Mouse (Mus musculus): ENCODE data around the gene Coq4. TPM values are rescaled to one million over a fixed set of nuclear protein-coding genes. Genes with fewer than 3 reads are reported as not detected.

Coq4 gene
- total and polyA plus RNA-seq, 3 experiments, result 23.5 to 33.2 TPM; not detected in 1

DNA sequence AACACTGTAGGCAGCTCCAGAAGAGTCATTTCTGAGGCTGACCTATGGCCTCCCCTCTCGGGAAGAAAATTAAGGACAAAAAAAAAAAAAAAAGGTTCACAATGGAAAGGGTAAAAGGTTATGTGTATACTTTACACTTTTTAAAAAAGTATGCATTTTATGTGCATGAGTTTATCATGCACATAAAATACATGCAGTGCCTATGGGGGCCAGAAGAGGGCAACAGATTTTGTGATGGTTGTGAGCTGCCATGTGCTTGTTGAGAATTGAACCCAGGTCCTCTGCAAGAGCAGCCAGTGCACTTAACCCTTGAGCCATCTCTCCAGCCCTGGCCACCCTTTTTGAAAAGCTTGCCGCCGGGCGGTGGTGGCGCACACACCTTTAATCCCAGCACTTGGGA lies 39.4 kb upstream of the Coq4 start:
- Histone ChIP-seq H3K36me3 (ENCODE audit: control insufficient read depth in 1 of 2, insufficient read depth in 2 of 2, low read length in 2 of 2) (no peaks in the 10 kb centered on the region), H3K27me3 (ENCODE audit: control insufficient read depth in 1 of 2, insufficient read depth in 2 of 2, low read length in 2 of 2) (no peaks in the 10 kb centered on the region), H3K79me2 (ENCODE audit: control insufficient read depth, insufficient read depth, low read length, poor library complexity) (no peaks in the 10 kb centered on the region), H3K9me3 (replicated peaks; ENCODE audit: insufficient read depth, low read length) (no peaks in the 10 kb centered on the region), H3K9ac (ENCODE audit: control insufficient read depth, low read depth, low read length, poor library complexity, severe bottlenecking) (no peak overlapping the region), H3K4me3 (ENCODE audit: control insufficient read depth in 1 of 2, insufficient read depth in 1 of 2, low read depth in 2 of 2, low read length in 2 of 2) (no peak overlapping the region), H3K4me1 (ENCODE audit: control insufficient read depth in 1 of 2, insufficient read depth in 2 of 2, low read length in 2 of 2) (no peaks in the 10 kb centered on the region), H3K27ac (ENCODE audit: control insufficient read depth, low read depth, low read length) (no peak overlapping the region)
- DNase-seq (ENCODE audit: low read depth, low spot score), result peak; percentile 61
- no peak for TF ChIP-seq NELFE (IDR thresholded peaks at IDR 0.05; ENCODE audit: low read depth, low read length)
- TF ChIP-seq KAT2A (conservative IDR thresholded peaks at IDR 0.05; ENCODE audit: low read depth, low read length), result no peak
- no peak for TF ChIP-seq CHD1 (IDR thresholded peaks at IDR 0.05; ENCODE audit: low read depth, low read length)
- TF ChIP-seq MXI1 (IDR thresholded peaks at IDR 0.05; ENCODE audit: low read depth, low read length), result no peak
- TF ChIP-seq MYC (IDR thresholded peaks at IDR 0.05; ENCODE audit: low read depth, low read length), result peak; percentile 87
- TF ChIP-seq SIN3A (IDR thresholded peaks at IDR 0.05; ENCODE audit: low read length), result no peak
- TF ChIP-seq GATA1 (IDR thresholded peaks at IDR 0.05; ENCODE audit: low read depth, low read length), result no peak
- TF ChIP-seq POLR2A (IDR thresholded peaks at IDR 0.05; ENCODE audit: control insufficient read depth in 1 of 2, insufficient read depth in 1 of 2, low read depth in 1 of 2, low read length in 2 of 2, poor library complexity in 1 of 2), result no peak
- no peak for TF ChIP-seq JUND (IDR thresholded peaks at IDR 0.05; ENCODE audit: low read depth, low read length)
- no peak for TF ChIP-seq ZKSCAN1 (IDR thresholded peaks at IDR 0.05; ENCODE audit: low read depth, low read length)
- peak; percentile 38 to 55 (median 51) for TF ChIP-seq CTCF (IDR thresholded peaks at IDR 0.05 in 2 of 3, conservative IDR thresholded peaks at IDR 0.05 in 1 of 3; ENCODE audit: control insufficient read depth in 1 of 3, insufficient read depth in 1 of 3, low read depth in 2 of 3, low read length in 3 of 3, poor library complexity in 1 of 3, severe bottlenecking in 1 of 3)
- no peak for TF ChIP-seq ZMIZ1 (IDR thresholded peaks at IDR 0.05; ENCODE audit: low read depth, low read length)
- TF ChIP-seq MAX (IDR thresholded peaks at IDR 0.05; ENCODE audit: low read length), result peak; percentile 49; the same call in 1 of the 2 replicates
- no peak for TF ChIP-seq RCOR1 (IDR thresholded peaks at IDR 0.05; ENCODE audit: low read depth, low read length)
- TF ChIP-seq MAFK (IDR thresholded peaks at IDR 0.05; ENCODE audit: borderline replicate concordance, low read depth, low read length), result no peak
- no peak for TF ChIP-seq NRF1 (IDR thresholded peaks at IDR 0.05; ENCODE audit: insufficient read depth, low read depth, low read length, poor library complexity, severe bottlenecking)
- TF ChIP-seq USF2 (IDR thresholded peaks at IDR 0.05; ENCODE audit: borderline replicate concordance in 1 of 2, insufficient read depth in 1 of 2, low read depth in 1 of 2, low read length in 2 of 2), result no peak
- TF ChIP-seq HCFC1 (IDR thresholded peaks at IDR 0.05; ENCODE audit: low read depth, low read length), result no peak
- TF ChIP-seq MEF2A (IDR thresholded peaks at IDR 0.05; ENCODE audit: extremely low read depth, insufficient replicate concordance, low read depth, low read length, poor library complexity, severe bottlenecking), result no peak
- no peak for TF ChIP-seq TAL1 (IDR thresholded peaks at IDR 0.05; ENCODE audit: low read length)
- no peak for TF ChIP-seq BHLHE40 (IDR thresholded peaks at IDR 0.05; ENCODE audit: borderline replicate concordance, low read depth, low read length)
- no peak for TF ChIP-seq E2F4 (IDR thresholded peaks at IDR 0.05; ENCODE audit: borderline replicate concordance, low read depth, low read length)
- TF ChIP-seq TCF12 (IDR thresholded peaks at IDR 0.05; ENCODE audit: low read depth, low read length), result no peak
- TF ChIP-seq CHD2 (IDR thresholded peaks at IDR 0.05; ENCODE audit: low read length), result no peak
- no peak for TF ChIP-seq USF1 (IDR thresholded peaks at IDR 0.05; ENCODE audit: low read depth, low read length)
- peak; percentile 20 for TF ChIP-seq RAD21 (IDR thresholded peaks at IDR 0.05; ENCODE audit: low read depth, low read length)
- TF ChIP-seq ETS1 (IDR thresholded peaks at IDR 0.05; ENCODE audit: low read depth, low read length), result no peak
- TF ChIP-seq MYB (IDR thresholded peaks at IDR 0.05; ENCODE audit: low read depth, low read length), result no peak
- TF ChIP-seq SMC3 (IDR thresholded peaks at IDR 0.05; ENCODE audit: low read depth, low read length), result peak; percentile 58
- TF ChIP-seq GABPA (IDR thresholded peaks at IDR 0.05; ENCODE audit: low read depth, low read length), result no peak
- no peak for TF ChIP-seq TBP (IDR thresholded peaks at IDR 0.05; ENCODE audit: low read depth, low read length)
- no peak for TF ChIP-seq ELF1 (IDR thresholded peaks at IDR 0.05; ENCODE audit: low read depth, low read length)
- no peak for TF ChIP-seq UBTF (IDR thresholded peaks at IDR 0.05; ENCODE audit: borderline replicate concordance, insufficient read depth, low read depth, low read length)
- no peak for TF ChIP-seq POLR2AphosphoS5 (IDR thresholded peaks at IDR 0.05; ENCODE audit: borderline replicate concordance, low read depth, low read length)
- no peak for TF ChIP-seq ZNF384 (IDR thresholded peaks at IDR 0.05; ENCODE audit: low read depth, low read length)
- TF ChIP-seq EP300 (IDR thresholded peaks at IDR 0.05; ENCODE audit: low read depth in 1 of 2, low read length in 2 of 2), result no peak
- TF ChIP-seq POLR2AphosphoS2 (IDR thresholded peaks at IDR 0.05; ENCODE audit: low read length), result no peak
- TF ChIP-seq MAZ (IDR thresholded peaks at IDR 0.05; ENCODE audit: low read depth, low read length), result no peak
- peak; percentile 33; the same call in 1 of the 2 replicates for TF ChIP-seq ZC3H11A (IDR thresholded peaks at IDR 0.05; ENCODE audit: low read depth, low read length)

Measured in MEL (cell line).